Mouse (Mus musculus): ENCODE data around the gene Ehd1.
"Not testable (repeated sequence)": the region's sequence is repeated elsewhere in the genome, so short reads cannot be mapped to it uniquely, and the experiment has no call there.

Ehd1 gene

DNA sequence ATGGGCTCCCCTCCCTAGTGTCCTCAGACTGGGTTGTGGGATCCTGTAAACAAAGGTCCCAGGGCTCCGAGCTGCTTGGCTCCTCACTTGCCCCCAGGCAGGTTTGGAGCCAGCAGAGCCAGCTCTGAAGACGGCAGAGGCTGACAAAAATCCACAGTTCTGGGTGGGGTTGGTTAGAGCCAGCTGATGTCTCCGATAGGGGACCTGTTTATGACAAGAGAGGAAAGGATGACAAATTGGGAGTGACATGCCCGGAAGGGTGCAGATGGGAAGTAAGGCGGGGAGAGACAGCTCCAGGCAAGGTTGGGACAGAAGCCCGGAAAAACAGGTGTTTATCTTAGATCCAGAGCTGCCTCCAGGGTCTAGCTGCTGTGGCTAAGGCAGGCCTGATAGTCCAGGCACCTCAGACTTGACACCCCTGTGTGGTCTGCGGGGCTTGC, 23.9 kb downstream of the Ehd1 start:
- DNase-seq (ENCODE audit: low spot score in 2 of 2), result no peak

DNA sequence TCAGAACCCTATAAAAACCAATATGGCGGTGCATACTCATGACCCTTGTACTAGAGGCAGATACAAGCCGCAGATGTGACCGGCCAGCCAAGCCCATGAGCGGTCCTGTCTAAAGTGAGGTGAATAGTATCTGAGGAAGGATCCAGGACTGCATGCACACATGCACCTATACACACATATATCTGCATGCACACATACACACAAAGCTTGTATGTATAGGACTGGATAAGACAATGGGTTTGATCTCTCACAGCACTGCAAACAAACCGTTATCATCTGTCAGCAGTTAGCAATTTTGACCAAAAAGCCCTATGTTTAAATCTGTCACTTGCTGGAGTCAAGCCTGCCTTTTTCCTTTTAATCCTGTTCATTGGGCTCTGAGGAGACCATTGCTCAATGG, 25.6 kb downstream of the Ehd1 start:
- DNase-seq (ENCODE audit: low spot score in 2 of 2), result no peak

DNA sequence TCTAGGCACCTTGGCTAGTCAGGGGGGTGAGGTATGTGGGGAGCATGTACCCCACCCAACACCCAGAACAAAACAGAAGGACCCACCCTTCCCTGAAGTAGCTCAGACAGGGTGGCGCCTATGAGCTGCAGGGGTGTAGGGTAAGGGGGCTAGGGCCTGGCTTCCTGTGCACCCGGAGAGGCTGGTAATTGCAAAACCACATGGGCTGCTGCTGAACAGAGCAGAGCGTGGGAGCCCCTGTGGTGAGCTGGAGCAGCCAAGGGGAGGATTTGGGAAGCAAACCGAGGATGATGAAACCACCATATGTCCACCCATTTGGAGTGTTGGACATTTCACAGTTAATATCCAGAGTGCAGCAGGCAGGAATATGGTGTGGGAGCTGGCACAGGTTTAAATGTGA, 26.0 kb downstream of the Ehd1 start:
- DNase-seq (ENCODE audit: low spot score in 2 of 2), result no peak

DNA sequence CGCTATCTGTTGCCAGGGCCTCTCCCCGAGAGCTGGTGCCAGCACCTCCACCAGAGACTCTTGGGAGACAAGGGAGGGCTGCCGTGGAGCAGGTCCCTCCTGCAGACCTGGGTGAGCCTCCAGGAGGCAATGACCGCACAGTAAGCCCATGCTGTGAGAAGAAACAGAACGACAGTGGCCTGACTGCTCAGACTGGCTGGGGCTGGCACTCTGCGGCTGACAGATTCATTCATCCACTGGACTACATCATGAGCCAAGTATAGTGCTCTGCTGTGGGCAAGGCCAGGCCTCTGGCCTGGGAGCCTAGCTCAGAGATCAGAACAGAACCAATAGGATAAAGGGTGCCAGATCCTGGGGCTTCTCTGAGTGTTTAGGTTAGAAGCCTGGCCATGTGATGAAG, 27.3 kb downstream of the Ehd1 start:
- no peak for DNase-seq (ENCODE audit: low spot score in 2 of 2)

DNA sequence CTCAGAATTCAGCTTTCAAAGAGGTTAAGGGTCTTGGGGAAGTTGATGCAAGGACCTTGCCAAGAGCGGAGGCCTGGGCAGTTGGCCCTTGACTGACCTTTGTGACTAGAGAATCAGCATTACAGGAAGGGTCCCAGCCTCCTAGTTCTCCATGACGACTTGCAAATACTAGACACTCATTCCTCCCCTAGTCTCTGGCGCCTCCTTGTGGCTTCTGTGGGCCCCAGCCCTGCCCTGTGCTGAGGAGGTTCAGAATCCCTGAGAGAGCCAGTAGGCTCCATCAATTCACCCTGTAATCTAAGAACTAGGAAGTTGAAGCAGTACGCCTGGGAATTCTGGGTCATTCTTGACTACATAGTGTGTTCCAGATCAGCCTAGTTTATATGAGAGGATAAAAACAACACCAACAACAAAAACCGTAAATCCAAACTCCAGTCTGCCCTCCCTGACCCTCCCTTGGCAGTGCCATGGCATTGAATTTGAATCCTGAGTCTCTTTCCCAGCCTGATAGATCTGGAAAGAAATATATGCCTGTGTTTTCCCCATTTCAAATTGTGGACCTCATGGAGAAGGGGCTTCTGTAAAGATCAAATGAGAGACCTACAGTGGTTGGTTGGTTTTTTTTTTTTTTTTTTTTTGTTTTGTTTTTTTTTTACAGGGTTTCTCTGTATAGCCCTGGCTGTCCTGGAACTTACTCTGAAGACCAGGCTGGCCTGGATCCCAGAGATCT, 28.4 kb downstream of the Ehd1 start:
- peak; percentile 67 to 76 for DNase-seq (ENCODE audit: low spot score in 2 of 2)

DNA sequence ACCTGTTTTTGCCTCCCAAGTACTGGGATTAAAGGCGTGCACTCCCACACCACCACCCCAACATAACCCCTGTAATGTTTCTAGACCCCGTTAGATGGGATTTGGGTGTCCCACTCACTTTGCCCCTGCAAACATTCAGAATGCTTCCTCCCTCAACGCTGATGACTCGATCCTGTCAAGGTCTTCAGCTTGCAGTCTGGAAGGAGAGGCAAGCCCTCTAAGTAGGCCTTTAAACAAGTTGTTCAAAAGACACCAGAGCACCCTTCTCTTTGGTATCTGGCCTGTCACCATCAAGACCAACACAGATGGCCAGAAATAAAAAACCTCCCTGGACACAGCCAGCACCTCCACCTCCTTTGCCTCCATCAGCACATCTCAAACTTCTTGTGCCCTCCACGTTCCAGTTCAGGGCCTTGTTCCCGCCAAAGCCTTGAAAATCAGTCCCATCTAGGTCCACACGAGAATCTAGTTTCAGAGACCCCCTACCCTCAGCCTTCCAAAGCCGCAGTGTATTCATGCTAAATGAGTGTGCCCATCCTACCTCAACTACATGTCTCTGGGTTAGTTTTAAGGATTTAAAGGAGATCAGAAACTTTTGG, 29.1 kb downstream of the Ehd1 start:
- DNase-seq (ENCODE audit: low spot score in 2 of 2), result no peak

DNA sequence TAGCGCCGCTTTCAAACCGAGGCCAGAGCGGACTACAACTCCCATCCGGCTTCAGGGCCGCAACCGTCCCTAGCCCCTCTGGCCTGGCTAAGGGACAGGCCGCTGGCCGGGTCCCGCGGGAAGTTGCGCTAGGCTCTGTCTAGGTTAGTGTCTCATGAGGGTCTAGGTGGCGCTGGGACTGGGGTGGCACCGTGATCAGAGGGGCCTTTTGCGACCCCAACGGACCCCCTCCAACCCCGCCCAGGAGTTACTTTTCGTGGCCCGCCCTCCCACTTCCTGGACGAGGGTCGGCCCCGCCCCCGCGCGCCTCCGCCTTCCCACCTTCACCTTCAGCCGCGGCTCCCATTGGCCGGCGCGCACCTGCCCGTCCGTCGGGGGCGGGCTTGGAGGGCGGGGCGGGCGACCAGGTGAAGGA, 29.6 kb downstream of the Ehd1 start, which contains the start of gene Cdc42bpg:
Gene Cdc42bpg (plus strand): TSS at position 320 of the 415 bp plus-strand sequence.
- peak in 1 of 2 experiments; percentile 38 for DNase-seq (ENCODE audit: low spot score in 2 of 2)

DNA sequence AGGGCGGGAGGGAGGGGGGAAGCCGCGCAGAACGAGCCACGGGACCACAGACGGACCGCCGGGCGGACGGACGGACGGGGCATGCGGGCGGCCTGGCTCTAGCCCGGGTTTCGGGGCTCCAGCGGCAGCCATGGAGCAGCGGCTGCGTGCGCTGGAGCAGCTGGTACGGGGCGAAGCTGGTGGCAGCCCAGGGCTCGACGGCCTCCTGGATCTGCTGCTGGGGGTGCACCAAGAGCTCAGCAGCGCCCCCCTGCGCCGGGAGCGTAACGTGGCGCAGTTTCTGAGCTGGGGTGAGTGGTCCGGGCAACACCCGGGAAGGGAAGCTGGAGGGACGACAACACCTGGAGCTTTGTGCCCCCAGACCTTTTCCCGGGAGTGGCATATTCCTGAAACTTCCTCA, 30.1 kb downstream of the Ehd1 start:
- DNase-seq (ENCODE audit: low spot score in 2 of 2), result peak in 1 of 2 experiments; percentile 28

DNA sequence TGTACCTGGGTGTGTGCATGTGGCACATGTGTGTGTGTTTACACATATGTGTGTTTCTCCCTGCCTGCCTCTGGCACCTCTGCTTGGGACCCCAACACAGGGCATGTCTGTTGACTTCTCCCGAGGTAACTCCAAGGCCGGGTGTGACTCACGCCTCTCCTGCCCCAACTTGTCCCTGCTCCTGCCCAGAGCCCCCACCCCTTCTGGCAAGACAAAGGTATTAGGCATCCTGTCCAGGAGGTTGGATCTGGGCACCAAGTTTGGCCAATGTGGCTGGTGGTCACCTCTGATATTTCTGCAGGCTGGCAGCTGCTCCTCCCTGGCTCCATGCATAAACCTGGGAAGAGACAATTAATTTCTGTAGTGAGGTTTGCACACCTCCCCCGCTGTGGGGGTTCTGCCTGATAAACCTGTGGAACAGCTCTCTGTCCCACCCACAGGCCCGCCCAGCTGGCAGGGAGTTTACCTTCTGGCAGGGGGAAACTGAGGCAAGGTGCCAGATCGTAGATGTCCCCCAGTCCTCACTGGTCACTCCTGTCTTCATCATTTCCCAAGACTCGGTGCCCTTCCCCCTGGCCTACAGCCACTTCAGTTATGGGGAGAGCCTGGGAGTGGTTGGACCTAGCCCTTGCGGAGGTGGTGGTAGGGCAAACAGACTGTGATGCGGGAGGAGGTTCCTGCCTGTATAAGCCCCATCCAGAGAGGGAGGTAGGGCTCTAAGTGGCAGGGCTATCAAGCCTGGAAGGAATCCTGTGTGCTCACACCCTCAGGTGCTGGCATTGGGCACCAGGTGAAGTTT, 31.4 kb downstream of the Ehd1 start:
- no peak for DNase-seq (ENCODE audit: low spot score in 2 of 2)

DNA sequence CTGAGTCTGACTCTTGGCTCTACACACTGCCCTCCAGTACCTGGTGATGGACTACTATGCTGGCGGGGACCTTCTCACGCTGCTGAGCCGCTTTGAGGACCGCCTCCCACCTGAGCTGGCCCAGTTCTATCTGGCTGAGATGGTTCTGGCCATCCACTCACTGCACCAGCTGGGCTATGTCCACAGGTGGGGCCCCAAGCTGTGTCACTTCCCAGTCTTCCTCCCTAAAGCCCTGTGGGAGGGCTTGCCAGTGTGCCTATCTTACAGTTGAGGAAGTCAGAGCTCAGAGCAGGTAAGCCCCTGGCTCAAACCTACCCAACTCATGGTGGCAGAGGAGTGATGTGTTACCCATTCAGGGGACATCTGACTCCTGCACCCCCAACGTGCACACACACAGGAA, 33.7 kb downstream of the Ehd1 start:
- no peak for DNase-seq (ENCODE audit: low spot score in 2 of 2)

DNA sequence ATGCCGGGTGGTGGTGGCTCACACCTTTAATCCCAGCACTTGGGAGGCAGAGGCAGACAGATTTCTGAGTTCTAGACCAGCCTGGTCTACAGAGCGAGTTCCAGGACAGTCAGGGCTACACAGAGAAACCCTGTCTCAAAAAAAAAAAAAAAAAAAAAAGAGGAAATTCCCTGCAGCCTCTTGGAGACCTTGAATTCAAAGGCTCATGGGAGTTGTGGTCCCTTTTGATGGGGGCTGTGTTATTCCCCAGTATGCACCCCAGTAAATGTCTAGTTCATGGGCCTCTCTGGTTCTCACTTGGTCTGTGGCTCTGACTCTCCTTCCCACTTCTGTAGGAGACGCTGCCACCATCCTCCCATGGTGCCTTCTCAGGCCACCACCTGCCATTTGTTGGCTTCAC, 35.3 kb downstream of the Ehd1 start:
- DNase-seq (ENCODE audit: low spot score in 2 of 2), result not testable (repeated sequence)

DNA sequence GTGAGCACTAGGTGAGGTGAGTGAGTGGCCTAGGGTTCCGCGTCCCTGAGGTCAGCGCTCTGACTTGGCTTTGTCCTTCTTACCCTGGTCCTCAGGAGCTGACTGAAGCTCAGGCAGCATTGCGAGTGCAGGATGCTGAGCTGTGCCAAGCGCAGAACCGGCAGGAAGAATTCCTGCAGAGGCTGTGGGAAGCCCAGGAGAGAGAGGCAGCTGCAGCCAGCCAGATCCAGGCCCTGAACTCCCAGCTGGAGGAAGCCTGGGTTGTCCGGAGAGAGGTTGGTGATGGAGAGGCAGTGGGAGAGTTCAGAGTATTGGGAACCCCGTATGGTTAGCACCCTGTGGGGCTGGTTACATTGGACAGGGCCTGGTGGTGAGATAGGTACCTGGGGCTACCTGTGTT, 37.3 kb downstream of the Ehd1 start:
- no peak for DNase-seq (ENCODE audit: low spot score in 2 of 2)

DNA sequence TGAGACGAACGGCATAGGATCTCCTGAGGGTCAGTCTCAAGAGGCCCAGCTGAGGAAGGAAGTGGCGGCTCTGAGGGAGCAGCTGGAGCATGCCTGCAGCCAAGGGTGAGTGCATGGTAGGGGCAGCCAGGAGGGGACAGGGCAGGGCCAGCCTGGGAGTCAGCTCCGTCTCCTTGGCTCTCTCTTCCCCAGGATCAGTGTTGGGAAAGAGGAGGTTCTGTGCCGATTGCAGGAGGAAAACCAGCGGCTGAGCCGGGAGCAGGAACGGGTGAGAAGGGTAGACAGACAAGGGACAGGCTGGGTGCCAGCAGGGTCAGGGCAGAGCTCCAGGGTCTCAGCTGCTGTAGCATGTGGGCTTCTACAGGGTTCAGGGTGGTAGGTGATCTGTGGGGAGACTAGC, 38.0 kb downstream of the Ehd1 start:
- no peak for DNase-seq (ENCODE audit: low spot score in 2 of 2)

DNA sequence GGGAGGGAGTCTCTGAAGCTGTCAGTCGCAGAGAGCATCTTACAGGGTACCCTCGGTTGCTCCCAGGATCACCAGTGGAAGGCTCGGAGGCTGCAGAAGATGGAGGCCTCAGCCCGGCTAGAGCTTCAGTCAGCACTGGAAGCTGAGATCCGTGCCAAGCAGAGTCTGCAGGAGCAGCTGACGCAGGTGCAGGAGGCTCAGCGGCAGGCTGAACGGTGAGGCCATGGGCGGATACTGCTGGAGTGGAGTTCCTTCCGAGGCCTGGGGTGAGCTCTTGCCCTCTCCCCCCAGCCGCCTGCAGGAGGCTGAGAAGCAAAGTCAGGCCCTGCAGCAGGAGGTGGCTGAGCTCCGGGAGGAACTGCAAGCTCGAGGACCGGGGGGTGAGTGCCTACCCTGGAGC, 39.0 kb downstream of the Ehd1 start:
- DNase-seq (ENCODE audit: low spot score in 2 of 2), result no peak

DNA sequence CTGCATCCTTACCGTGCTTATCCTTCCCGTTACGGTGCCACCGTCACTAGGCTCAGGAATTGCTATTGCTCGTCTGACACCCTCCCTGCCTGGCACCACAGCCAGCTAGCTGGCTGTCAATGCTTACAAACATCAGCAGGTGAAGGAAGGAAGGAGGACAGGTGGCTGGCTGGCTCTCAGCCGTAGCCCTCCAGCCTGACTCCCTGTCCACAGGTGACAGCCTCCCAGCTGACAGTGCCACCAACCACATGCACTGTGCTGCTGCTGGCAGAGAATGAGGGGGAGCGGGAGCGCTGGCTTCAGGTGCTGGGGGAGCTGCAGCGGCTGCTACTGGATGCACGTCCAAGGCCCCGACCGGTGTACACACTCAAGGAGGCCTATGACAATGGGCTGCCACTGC, 41.6 kb downstream of the Ehd1 start:
- DNase-seq (ENCODE audit: low spot score in 2 of 2), result no peak

DNA sequence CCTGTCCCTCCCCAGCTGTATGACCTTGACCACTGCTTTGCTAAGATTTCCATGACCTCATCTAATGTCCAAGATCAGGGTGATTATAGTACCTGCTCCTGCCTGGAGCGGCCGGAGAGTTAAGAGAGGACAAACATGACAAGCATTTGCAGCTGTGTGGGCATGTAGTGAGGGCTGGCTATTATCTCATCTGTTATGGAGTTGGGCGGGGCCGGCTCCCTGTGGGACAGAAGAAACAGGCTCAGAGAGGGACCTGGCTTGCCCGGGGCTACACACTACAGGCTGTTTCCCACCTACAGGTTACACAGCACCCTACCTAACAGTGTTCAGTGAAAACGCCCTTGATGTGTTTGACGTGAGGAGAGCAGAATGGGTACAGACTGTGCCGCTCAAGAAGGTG, 44.8 kb downstream of the Ehd1 start:
- DNase-seq (ENCODE audit: low spot score in 2 of 2), result no peak

DNA sequence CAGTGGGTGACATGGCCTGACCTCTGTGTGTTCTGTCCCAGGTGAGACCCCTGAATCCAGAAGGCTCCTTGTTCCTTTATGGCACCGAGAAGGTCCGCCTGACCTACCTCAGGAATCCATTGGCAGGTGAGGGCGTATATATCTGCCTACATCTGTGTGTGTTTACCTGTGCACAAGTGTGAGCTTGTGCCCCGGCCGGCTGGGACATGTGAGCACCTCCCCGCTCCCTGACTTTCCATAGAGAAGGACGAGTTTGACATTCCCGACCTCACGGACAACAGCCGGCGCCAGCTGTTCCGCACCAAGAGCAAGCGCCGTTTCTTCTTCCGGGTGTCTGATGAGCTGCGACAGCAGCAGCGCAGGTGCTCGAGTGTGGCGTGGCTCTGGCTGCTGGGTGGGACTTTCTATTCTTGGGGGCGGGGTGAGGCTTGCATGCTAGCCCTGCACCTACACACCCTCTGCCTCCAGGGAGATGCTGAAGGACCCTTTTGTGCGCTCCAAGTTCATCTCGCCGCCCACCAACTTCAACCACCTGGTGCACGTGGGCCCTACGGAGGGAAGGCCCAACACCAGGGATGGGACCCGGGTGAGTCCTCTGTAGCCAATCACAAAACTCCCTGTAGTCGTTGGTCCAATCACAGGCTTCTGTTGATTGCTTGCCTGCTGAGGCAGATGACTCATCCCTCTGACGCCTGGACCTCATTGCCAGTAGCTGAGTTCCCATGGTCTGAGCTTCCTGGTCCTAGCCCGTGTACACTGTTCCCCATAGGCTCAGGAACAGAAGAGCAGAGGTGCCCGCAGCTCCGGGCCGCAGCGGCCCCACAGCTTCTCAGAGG, 45.5 kb downstream of the Ehd1 start:
- DNase-seq (ENCODE audit: low spot score in 2 of 2), result no peak

DNA sequence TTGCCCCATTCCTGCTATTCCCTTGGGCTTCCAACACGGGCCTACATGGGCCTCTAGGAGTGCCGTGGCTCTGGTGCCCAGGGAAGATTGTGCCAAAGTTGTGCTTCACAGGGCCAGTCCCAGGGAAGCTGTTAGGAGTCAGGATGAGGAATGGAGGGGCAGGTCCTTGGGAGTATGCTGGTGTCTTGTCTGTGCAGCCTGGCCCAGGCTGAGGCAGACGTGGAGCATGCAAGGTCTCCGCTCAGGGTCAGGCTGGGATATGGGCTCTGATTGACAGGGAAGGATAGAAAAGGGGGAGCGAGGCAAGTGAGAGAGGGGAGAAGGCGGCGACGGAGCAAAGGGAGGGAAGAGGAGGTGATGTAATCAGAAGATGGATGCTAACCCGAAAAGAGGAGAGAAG, 48.2 kb downstream of the Ehd1 start:
- DNase-seq (ENCODE audit: low spot score in 2 of 2), result no peak

DNA sequence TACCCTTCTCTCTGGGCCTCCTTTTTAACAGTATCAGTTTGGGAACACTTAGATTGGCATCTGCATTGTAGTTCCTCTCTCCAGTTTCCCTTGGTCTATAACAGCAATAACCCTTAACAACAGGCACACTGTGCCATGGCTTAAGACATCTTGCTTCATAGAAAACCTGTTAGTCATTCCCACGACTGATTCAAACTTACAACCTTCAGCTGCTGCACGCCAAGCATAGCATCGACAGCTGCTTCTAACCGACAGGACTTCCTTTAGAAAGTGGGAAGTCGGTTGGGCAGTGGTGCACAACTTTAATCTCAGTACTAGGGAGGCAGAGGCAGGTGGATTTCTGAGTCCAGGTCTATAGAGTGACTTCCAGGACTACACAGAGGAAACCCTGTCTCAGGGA, 54.7 kb downstream of the Ehd1 start:
- no peak for DNase-seq (ENCODE audit: low spot score in 2 of 2)

DNA sequence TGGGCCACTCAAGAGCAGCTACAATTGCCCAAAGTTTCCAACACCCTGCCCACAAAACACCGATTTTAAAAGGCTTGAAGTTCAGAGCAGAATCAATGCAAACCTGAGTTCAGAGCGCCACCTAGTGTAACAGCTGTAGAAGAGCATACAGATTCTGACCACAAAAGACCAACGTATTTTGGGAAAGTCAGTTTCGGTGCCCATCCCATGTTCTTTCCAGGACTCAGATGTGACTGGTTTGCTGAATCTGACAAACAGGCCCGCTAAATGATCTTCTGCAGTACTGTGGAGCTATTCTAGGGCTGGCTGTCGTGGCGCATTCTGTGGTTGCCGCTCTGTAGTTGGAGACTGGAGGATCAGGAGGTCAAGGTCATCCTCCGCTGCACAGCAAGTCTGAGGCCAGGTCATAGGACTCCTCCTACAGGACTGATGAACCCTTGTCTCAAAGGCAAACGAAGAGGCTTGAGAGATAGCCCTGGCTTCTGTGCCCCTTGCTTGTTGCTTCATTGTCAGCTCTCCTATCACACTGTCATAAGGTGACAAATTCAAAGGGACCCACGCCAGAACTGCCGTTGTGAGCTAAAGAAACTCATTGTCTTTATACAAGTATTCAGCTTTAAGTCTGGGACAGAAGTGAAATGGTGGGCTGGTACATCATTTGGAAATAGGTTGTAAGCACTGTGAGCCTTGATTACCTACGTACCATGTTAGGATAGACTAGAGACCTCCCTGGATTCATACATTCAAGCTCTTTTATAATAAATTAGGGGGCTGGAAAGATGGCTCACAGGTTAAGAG, 55.4 kb downstream of the Ehd1 start:
- DNase-seq (ENCODE audit: low spot score in 2 of 2), result no peak
